Mouse (Mus musculus) limb, embryonic 14.5 days (tissue): Measurements from ENCODE around the gene Hspa4. TPM values are rescaled to one million over a fixed set of nuclear protein-coding genes. Genes with fewer than 3 reads are reported as not detected.
"Not testable (repeated sequence)": the region's sequence is repeated elsewhere in the genome, so short reads cannot be mapped to it uniquely, and the experiment has no call there.

Source experiments
- ATAC-seq: fragments of 200-750 bp; cut with Nextera tagmentation; 2 replicates; pipeline ENCODE4 v1.8.0; 2017; ENCODE audit warnings: low read depth, moderate number of reproducible peaks, moderate TSS enrichment; ENCODE audit not compliant: low FRiP score
- DNase-seq: peaks from one replicate; pipeline ENCODE4 v3.0.0-alpha.2; 2015; ENCODE audit warnings: low spot score
- H3K27ac ChIP-seq: fragments of 300-500 bp; sonication (generic); replicated peaks from 2 replicates; pipeline ENCODE4 v1.5.1; 2014; ENCODE audit warnings: low read depth, mild to moderate bottlenecking, low read length, moderate library complexity, mixed read lengths
- H3K27me3 ChIP-seq: fragments of 300-500 bp; sonication (generic); 2 replicates; pipeline ENCODE4 v1.6.1; 2014; ENCODE audit warnings: low read length, mixed read lengths; ENCODE audit not compliant: control insufficient read depth, insufficient read depth
- H3K36me3 ChIP-seq: fragments of 300-500 bp; sonication (generic); 2 replicates; pipeline ENCODE4 v1.6.1; 2014; ENCODE audit warnings: mild to moderate bottlenecking, low read length, moderate library complexity, mixed read lengths; ENCODE audit not compliant: control insufficient read depth, insufficient read depth
- H3K4me1 ChIP-seq: fragments of 300-500 bp; sonication (generic); 2 replicates; pipeline ENCODE4 v1.6.1; 2014; ENCODE audit warnings: antibody characterized with exemption, low read length, mixed read lengths; ENCODE audit not compliant: control insufficient read depth, insufficient read depth
- H3K4me2 ChIP-seq: fragments of 300-500 bp; sonication (generic); replicated peaks from 2 replicates; pipeline ENCODE4 v1.6.1; 2014; ENCODE audit warnings: low read depth, mild to moderate bottlenecking, low read length, moderate library complexity; ENCODE audit not compliant: severe bottlenecking
- H3K4me3 ChIP-seq: fragments of 300-500 bp; sonication (generic); replicated peaks from 2 replicates; pipeline ENCODE4 v1.5.1; 2014; ENCODE audit warnings: low read length
- H3K9ac ChIP-seq: fragments of 300-500 bp; sonication (generic); 2 replicates; pipeline ENCODE4 v1.6.1; 2014; ENCODE audit warnings: mild to moderate bottlenecking, low read depth, low read length, moderate library complexity; ENCODE audit not compliant: severe bottlenecking
- H3K9me3 ChIP-seq: fragments of 300-500 bp; sonication (generic); 2 replicates; pipeline ENCODE4 v1.6.1; 2016; ENCODE audit warnings: low read length; ENCODE audit not compliant: control insufficient read depth
- POLR2A ChIP-seq: fragments of 200-500 bp; IDR thresholded peaks from 2 replicates; pipeline ENCODE4 v1.8.0; 2012; ENCODE audit warnings: inconsistent platforms, mild to moderate bottlenecking, moderate library complexity, borderline replicate concordance; ENCODE audit not compliant: insufficient read depth, insufficient read length; ENCODE audit errors: extremely low read depth
- WGBS: fragments of 180-500 bp; shearing (Covaris S2); extraction: QIAGEN DNeasy Blood & Tissue Kit; methylation state at CpG from one replicate; pipeline ENCODE4 v1.1.7; 2014; 5-methylcytosine and 5-hydroxymethylcytosine counted together
- polyA plus RNA-seq, 2 experiments: library from polyadenylated mRNA; depleted of rRNA in 1 of 2; stranded (reverse) in 1 of 2; unstranded in 1 of 2; fragments of >200 nt; fragmentation: Nextera tagmentation in 1 of 2; extraction: Ambion mirVana in 1 of 2; gene quantifications; 2 replicates each; pipeline versions ENCODE4 v1.2.1 to v1.2.3; 2012 to 2014

Hspa4 gene
- polyA plus RNA-seq (2012; rRNA removed) (47.8 and 62.6 TPM in 2 replicates), polyA plus RNA-seq (2014; fragmentation: Nextera tagmentation; extraction: Ambion mirVana) (78.5 and 79.9 TPM in 2 replicates)

DNA sequence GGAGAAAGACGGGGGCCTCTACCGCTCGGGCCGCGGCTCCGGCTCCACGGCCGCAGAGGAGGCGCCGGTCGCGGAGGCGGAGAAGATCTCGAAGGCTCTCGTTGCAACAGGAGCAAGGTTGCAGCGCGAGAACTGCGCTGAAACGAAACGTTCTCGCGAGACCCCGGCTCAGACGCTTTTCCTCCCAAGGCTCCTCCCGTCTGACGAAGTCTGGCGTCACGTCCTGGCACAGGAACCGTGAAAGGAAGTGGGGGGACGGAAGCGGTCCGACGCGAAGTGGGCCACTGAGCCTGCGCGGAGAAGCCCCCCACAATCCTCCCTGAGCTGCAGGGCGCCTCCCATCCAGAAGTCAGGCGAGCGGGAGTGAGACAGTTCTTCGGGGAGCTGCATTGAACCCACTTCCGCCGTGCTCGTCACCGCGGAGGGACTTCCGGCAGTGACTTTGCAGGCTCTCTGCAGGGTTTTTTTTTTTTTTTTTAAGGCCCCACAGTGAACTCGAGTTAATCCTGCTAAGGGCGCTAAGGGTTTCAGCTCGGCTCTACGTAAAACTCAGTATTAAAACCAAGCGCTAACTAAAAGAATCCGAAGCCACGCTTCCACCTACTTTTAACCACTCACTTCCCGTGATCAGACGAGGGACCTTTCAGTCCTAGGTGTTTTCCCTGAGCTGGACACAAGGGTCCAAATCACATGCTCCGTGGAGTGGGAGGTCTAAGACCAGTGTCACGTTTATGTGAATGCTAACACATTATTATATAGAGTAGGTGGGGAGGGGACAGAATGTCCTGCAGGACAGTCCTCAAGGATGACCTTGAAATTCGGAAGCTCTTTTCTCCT lies at the start of gene Hspa4:
Hspa4 (minus strand) TSS at position 128 of the 837 bp plus-strand sequence.
- Histone ChIP-seq H3K36me3 (peaks cover 12% of the 10 kb centered on the region), H3K4me2 (peak within 1 kb of the TSS; percentile 63), H3K4me3 (peak within 1 kb of the TSS; percentile 100), H3K9ac (peak within 1 kb of the TSS; percentile 98), H3K27me3 (no peaks in the 10 kb centered on the region), H3K9me3 (no peaks in the 10 kb centered on the region), H3K4me1 (peaks cover 15% of the 10 kb centered on the region), H3K27ac (peak within 1 kb of the TSS; percentile 94)
- DNase-seq = peak; percentile 99
- peak; percentile 97 for ATAC-seq
- peak; percentile 74; the same call in 1 of the 2 replicates for TF ChIP-seq POLR2A
- under 1% methylated on average over 58 of the region's 58 CpGs for WGBS

DNA sequence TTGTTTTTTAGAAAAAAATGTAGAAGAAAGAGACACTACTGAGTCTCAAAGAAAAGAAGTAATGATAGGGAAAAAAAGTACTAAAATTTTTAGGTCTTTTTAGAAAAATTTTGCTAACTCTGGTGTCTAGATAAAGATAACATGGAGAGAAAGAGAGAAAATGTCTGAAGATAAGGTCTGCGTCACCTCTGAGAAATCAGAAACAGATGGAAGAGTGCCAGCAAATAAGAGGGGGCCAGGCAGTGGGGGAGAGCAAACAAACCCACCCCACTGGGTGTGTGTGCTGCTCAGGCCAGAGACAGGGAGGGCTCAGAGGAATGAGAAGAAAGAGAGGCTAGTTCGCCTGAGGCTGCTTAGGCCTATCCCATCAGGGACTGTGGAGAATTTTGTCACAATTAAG lies 45.5 kb upstream of the Hspa4 start:
- ATAC-seq = no peak
- DNase-seq = no peak

DNA sequence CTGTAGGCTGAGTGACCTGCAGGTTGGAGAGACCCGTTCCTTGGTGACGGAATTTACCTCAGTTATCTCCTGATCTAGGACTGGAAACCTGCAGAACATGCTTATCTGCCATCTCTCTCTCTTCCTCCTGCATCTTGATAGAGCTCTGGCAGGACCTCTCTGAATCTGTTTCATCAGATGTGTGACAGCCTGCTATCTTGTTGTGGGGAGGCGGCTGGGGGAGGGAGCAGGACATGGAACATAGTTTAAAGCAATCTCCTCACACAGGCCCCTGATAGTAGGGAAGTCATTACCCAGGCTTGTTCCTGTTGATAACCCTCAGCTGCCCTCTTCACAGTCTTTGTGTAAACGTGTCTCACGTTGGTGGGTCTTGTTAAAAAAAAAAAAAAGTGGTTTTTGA lies 45.1 kb upstream of the Hspa4 start:
- 23% methylated on average over 5 of the region's 5 CpGs for WGBS
- ATAC-seq = no peak
- no peak for DNase-seq
- Histone ChIP-seq H3K4me1 (no peaks in the 10 kb centered on the region), H3K27me3 (no peaks in the 10 kb centered on the region), H3K4me3 (no peak overlapping the region), H3K36me3 (no peaks in the 10 kb centered on the region), H3K9ac (no peak overlapping the region), H3K9me3 (no peaks in the 10 kb centered on the region), H3K4me2 (no peak overlapping the region), H3K27ac (no peak overlapping the region)
- no peak for TF ChIP-seq POLR2A

More for the DNA sequence above, 45.5 kb upstream of the Hspa4 start:
- TF ChIP-seq POLR2A = no peak
- no peak overlapping the region for H3K4me3 ChIP-seq
- no peak overlapping the region for H3K9ac ChIP-seq
- H3K9me3 ChIP-seq = no peaks in the 10 kb centered on the region
- no peak overlapping the region for H3K4me2 ChIP-seq
- H3K4me1 ChIP-seq = no peaks in the 10 kb centered on the region
- H3K36me3 ChIP-seq = no peaks in the 10 kb centered on the region
- WGBS = 20% methylated on average over 2 of the region's 2 CpGs
- no peak overlapping the region for H3K27ac ChIP-seq
- no peaks in the 10 kb centered on the region for H3K27me3 ChIP-seq

DNA sequence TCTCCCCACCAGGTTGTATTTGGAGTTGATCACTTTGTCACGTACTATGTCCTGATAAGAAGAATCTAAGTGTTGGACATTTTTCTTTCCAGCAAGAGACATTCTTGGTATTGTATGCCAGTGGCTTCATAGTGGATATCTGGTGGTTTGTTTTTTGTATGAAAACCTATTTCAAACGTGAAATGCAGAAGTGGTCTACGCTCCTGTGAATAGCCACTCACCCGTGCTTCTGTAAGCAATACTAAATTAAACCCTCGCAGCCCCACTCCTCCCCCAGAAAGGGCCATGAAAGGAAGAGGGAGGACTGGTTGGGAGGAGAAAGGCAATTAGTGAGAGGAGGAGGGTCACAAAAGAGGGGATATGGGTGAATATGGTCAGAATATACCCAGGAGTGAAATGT lies 42.5 kb upstream of the Hspa4 start:
- Histone ChIP-seq H3K4me2 (no peak overlapping the region), H3K27me3 (no peaks in the 10 kb centered on the region), H3K9ac (no peak overlapping the region), H3K4me1 (no peaks in the 10 kb centered on the region), H3K27ac (no peak overlapping the region), H3K9me3 (no peaks in the 10 kb centered on the region), H3K4me3 (no peak overlapping the region), H3K36me3 (no peaks in the 10 kb centered on the region)
- ATAC-seq (no peak), DNase-seq (no peak)
- 51% methylated on average over 5 of the region's 5 CpGs for WGBS
- TF ChIP-seq POLR2A = no peak

DNA sequence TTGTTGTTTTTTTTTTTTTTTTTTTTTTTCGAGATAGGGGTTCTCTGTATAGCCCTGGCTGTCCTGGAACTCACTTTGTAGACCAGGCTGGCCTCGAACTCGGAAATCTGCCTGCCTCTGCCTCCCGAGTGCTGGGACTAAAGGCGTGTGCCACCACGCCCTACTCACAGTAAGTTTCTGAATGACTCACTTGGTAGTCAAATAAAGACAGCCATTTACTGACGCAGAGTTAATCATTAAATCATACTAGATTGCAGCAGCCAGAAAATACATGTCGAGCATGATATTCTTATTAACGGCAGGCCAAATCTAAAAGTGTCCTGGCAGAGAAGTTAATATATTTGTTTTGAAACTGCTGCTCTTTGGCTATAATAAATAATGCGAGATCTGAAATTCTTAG lies 40.8 kb upstream of the Hspa4 start:
- H3K4me2 ChIP-seq, H3K9ac ChIP-seq, H3K27ac ChIP-seq, H3K9me3 ChIP-seq, H3K27me3 ChIP-seq, H3K36me3 ChIP-seq, DNase-seq, ATAC-seq, H3K4me1 ChIP-seq, H3K4me3 ChIP-seq: not testable (repeated sequence)
- 87% methylated on average over 9 of the region's 10 CpGs for WGBS
